8 mouse cellular contexts compared by ENCODE assay signal in genomic region chr2:168402782-168403513, GRCm38 (mm10).
DNase-seq lines count a peak whose midpoint lies in the region; ATAC-seq and TF ChIP-seq lines count a peak whose summit lies in the region.

No protein-coding gene starts in this region.

- no peaks in the 10 kb centered on the region for H3K9me3 ChIP-seq in forebrain, embryonic 13.5 days (replicated peaks)
- H3K9me3 ChIP-seq in limb, embryonic 14.5 days (ENCODE audit: control insufficient read depth, low read length): no peaks in the 10 kb centered on the region

- no peak overlapping the region for H3K4me3 ChIP-seq in forebrain, embryonic 13.5 days
- no peak overlapping the region for H3K4me3 ChIP-seq in limb, embryonic 14.5 days (replicated peaks; ENCODE audit: low read length)

- H3K9ac ChIP-seq in forebrain, embryonic 13.5 days: no peak overlapping the region
- no peak overlapping the region for H3K9ac ChIP-seq in limb, embryonic 14.5 days (ENCODE audit: low read depth, low read length, severe bottlenecking)

- 0 out of 2 replicates have a peak overlapping the region, but pooled peaks have one; percentile 4 for H3K4me2 ChIP-seq in forebrain, embryonic 13.5 days
- H3K4me2 ChIP-seq in limb, embryonic 14.5 days (replicated peaks; ENCODE audit: low read depth, low read length, severe bottlenecking): no peak overlapping the region

- peaks cover 46% of the 10 kb centered on the region for H3K27me3 ChIP-seq in forebrain, embryonic 13.5 days
- no peaks in the 10 kb centered on the region for H3K27me3 ChIP-seq in limb, embryonic 14.5 days (ENCODE audit: control insufficient read depth, insufficient read depth, low read length)

- WGBS in forebrain, embryonic 13.5 days: 18% methylated on average over 16 of the region's 16 CpGs
- 55% methylated on average over 16 of the region's 16 CpGs for WGBS in limb, embryonic 14.5 days

- H3K27ac ChIP-seq in forebrain, embryonic 13.5 days: no peak overlapping the region; the same call in 1 of the 2 replicates
- no peak overlapping the region for H3K27ac ChIP-seq in limb, embryonic 14.5 days (replicated peaks; ENCODE audit: low read depth, low read length)

- TF ChIP-seq POLR2A in limb, embryonic 14.5 days (IDR thresholded peaks at IDR 0.05; ENCODE audit: borderline replicate concordance, extremely low read depth, insufficient read depth, insufficient read length): no peak

- ATAC-seq in forebrain, embryonic 13.5 days: peak; percentile 67; the same call in 1 of the 2 replicates
- no peak for ATAC-seq in limb, embryonic 14.5 days (ENCODE audit: low FRiP score, low read depth)

- DNase-seq in lung, adult 18-20 months: peak; percentile 27 to 48
- DNase-seq in lung, postnatal 14 days: no peak
- DNase-seq in limb, embryonic 14.5 days (ENCODE audit: low spot score): peak; percentile 16
- DNase-seq in right cerebral cortex, postnatal 36 days (ENCODE audit: low spot score in 2 of 2): peak; percentile 28 to 41
- no peak for DNase-seq in adrenal gland, adult (ENCODE audit: inconsistent age in 2 of 2, low spot score in 1 of 2)
- DNase-seq in cerebellum, postnatal 10 days: no peak
- DNase-seq in kidney, postnatal 14 days: no peak

- no peaks in the 10 kb centered on the region for H3K36me3 ChIP-seq in forebrain, embryonic 13.5 days (ENCODE audit: poor library complexity, severe bottlenecking)
- no peaks in the 10 kb centered on the region for H3K36me3 ChIP-seq in limb, embryonic 14.5 days (ENCODE audit: control insufficient read depth, insufficient read depth, low read length)

- peaks cover 17% of the 10 kb centered on the region for H3K4me1 ChIP-seq in forebrain, embryonic 13.5 days
- peaks cover 2% of the 10 kb centered on the region; the same call in 1 of the 2 replicates for H3K4me1 ChIP-seq in limb, embryonic 14.5 days (ENCODE audit: control insufficient read depth, insufficient read depth, low read length)

Comparison
In these comparisons a context has a peak if more than half of its experiments do, and no peak if none do; other contexts are left out.
1. DNase-seq: peak in lung, adult 18-20 months (2 of 2), limb, embryonic 14.5 days (single experiment) and right cerebral cortex, postnatal 36 days (2 of 2); none in lung, postnatal 14 days (single experiment), adrenal gland, adult (0 of 2), cerebellum, postnatal 10 days (0 of 2) and kidney, postnatal 14 days (single experiment).